Mouse (Mus musculus): Measurements from ENCODE around the gene Msmb. TPM values are rescaled to one million over a fixed set of nuclear protein-coding genes. Genes with fewer than 3 reads are reported as not detected.

Msmb gene
- polyA plus RNA-seq (2012; fragmentation: generic; extraction: Trizol) = not detected

DNA sequence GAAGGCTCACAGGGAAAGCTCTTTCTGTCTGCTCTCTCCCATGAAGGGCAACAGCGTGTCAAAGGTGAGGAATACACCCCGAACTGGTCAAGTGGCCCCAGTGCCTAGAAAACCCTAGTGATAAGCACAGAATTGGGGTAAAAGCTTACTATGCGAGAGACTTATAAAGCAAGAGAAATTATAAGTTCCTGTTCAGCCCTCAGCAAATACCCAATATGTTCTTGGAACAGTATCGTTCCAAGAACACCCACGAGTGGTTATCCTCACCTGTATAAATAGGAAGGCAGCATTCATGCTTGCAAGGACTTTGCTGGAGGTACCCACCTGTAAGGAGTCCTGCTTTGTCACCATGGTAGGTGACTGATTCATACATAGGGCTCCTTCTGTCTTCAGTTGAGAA is at the start of gene Msmb:
Gene Msmb (plus strand): TSS at position 301 of the 400 bp plus-strand sequence.
- Histone ChIP-seq H3K4me2 (ENCODE audit: low read depth) (no peak within 1 kb of the TSS), H3ac (ENCODE audit: control insufficient read depth, insufficient read length) (no peak within 1 kb of the TSS), H3K79me2 (ENCODE audit: control insufficient read depth, insufficient read depth) (no peaks in the 10 kb centered on the region), H3K4me3 (no peak within 1 kb of the TSS), H3K27me3 (ENCODE audit: control insufficient read depth, insufficient read depth, insufficient read length) (peaks cover 6% of the 10 kb centered on the region), H3K36me3 (ENCODE audit: control insufficient read depth, insufficient read depth) (no peaks in the 10 kb centered on the region)
- TF ChIP-seq MYOG (IDR thresholded peaks at IDR 0.05; ENCODE audit: control insufficient read depth in 1 of 3, insufficient read depth in 1 of 3, insufficient read length in 2 of 3, low read depth in 2 of 3) (no peak), TCF12 (IDR thresholded peaks at IDR 0.05; ENCODE audit: insufficient read depth, poor library complexity, severe bottlenecking) (no peak), MAX (IDR thresholded peaks at IDR 0.05; ENCODE audit: low read depth) (no peak), POLR2A (IDR thresholded peaks at IDR 0.05; ENCODE audit: insufficient read length, low read depth) (no peak), REST (IDR thresholded peaks at IDR 0.05; ENCODE audit: insufficient read depth, insufficient read length) (no peak), USF1 (IDR thresholded peaks at IDR 0.05; ENCODE audit: low read depth) (no peak), POLR2AphosphoS2 (IDR thresholded peaks at IDR 0.05; ENCODE audit: insufficient read length, low read depth) (no peak), MYOD1 (IDR thresholded peaks at IDR 0.05; ENCODE audit: control insufficient read depth in 1 of 3, insufficient read length in 2 of 3, low read depth in 2 of 3) (no peak), TCF3 (IDR thresholded peaks at IDR 0.05; ENCODE audit: insufficient read length, low read depth) (no peak), SRF (IDR thresholded peaks at IDR 0.05; ENCODE audit: control insufficient read depth, insufficient read length, low read depth) (no peak), CEBPB (IDR thresholded peaks at IDR 0.05; ENCODE audit: insufficient read depth, poor library complexity, severe bottlenecking) (no peak), E2F4 (IDR thresholded peaks at IDR 0.05; ENCODE audit: insufficient read depth) (no peak)

DNA sequence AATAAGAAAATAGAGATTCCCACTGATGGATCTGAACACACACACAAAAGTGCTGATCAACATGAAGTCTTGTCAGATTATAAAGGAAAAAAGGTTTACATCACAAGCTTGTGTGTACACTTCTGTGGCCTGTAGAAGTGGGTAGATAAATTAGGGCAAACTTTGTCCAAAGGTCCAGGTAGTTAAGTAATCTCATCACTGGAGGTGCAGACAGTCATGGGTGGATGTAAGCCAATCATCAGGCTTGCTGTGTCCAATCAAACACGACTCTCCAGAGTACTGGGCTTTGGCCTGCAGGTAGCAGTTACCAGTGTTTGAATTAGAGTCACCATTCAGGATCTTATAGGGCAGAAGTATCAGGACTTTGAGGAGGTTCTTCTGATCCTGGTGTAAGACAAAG is 48.8 kb upstream of the Msmb start:
- Histone ChIP-seq H3K79me2 (ENCODE audit: control insufficient read depth, insufficient read depth) (peaks cover 8% of the 10 kb centered on the region), H3K4me2 (ENCODE audit: low read depth) (no peak overlapping the region), H3K36me3 (ENCODE audit: control insufficient read depth, insufficient read depth) (peaks cover 39% of the 10 kb centered on the region), H3K4me3 (no peak overlapping the region), H3ac (ENCODE audit: control insufficient read depth, insufficient read length) (no peak overlapping the region), H3K27me3 (ENCODE audit: control insufficient read depth, insufficient read depth, insufficient read length) (no peaks in the 10 kb centered on the region)
- TF ChIP-seq MAX (IDR thresholded peaks at IDR 0.05; ENCODE audit: low read depth) = no peak
- no peak for TF ChIP-seq E2F4 (IDR thresholded peaks at IDR 0.05; ENCODE audit: insufficient read depth)
- TF ChIP-seq MYOG (IDR thresholded peaks at IDR 0.05; ENCODE audit: control insufficient read depth in 1 of 3, insufficient read depth in 1 of 3, insufficient read length in 2 of 3, low read depth in 2 of 3) = no peak
- TF ChIP-seq MYOD1 (IDR thresholded peaks at IDR 0.05; ENCODE audit: control insufficient read depth in 1 of 3, insufficient read length in 2 of 3, low read depth in 2 of 3) = no peak
- TF ChIP-seq POLR2A (IDR thresholded peaks at IDR 0.05; ENCODE audit: insufficient read length, low read depth) = no peak
- TF ChIP-seq TCF12 (IDR thresholded peaks at IDR 0.05; ENCODE audit: insufficient read depth, poor library complexity, severe bottlenecking) = no peak
- no peak for TF ChIP-seq REST (IDR thresholded peaks at IDR 0.05; ENCODE audit: insufficient read depth, insufficient read length)

DNA sequence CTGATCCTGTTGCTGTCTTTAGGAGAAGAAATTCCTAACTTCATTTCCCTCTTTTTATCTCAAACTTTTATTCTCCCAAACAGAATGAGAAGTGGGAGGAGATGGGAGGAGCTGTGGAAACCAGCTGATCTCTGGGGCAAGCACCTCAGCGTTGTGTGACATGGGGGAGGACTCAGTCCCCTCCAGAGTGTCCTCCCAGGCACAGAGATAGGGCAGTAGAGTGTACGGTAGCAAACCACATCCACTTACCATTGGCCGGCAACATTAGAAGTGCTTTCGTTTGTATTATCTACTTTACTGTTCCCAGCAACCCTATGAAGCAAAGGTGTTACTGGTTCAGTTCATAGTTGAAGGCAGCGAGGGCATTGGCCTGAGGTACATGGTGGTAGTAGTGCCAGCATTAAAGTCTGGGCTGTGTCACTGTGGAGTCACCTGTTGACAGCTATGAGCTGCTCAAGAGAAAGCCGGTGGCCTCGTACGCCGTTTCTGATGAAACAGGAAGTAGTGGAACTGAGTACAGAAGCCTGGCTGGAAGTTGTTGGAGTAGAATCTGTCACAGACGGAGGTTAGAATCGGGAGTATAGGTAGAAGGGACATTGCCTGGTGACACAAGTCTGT is 48.2 kb upstream of the Msmb start:
- H3K36me3 ChIP-seq (ENCODE audit: control insufficient read depth, insufficient read depth) = peaks cover 44% of the 10 kb centered on the region

DNA sequence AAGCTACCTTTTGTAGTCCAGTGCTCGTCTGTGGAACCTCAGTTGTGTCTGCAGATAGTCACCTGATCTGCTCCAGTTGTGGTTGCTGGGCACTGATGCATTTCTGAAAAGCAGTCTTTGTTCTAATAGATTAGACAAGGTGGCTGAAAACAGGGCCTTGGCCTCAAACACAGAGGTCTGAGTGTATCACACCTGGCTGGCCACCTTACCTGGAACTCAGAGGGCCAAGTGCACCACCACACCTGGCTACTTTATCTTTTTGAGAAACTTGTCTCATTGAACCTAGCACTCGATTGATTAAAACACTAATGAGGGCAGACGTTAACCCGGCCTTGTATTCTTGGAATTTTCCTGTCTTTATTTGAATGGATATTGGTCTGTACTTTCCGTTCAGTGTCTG is 46.2 kb upstream of the Msmb start:
- Histone ChIP-seq H3ac (ENCODE audit: control insufficient read depth, insufficient read length) (no peak overlapping the region), H3K36me3 (ENCODE audit: control insufficient read depth, insufficient read depth) (peaks cover 63% of the 10 kb centered on the region), H3K4me3 (no peak overlapping the region)

More for the DNA sequence above, 48.2 kb upstream of the Msmb start:
- no peaks in the 10 kb centered on the region for H3K27me3 ChIP-seq (ENCODE audit: control insufficient read depth, insufficient read depth, insufficient read length)
- no peak overlapping the region for H3K4me3 ChIP-seq
- no peak overlapping the region for H3ac ChIP-seq (ENCODE audit: control insufficient read depth, insufficient read length)
- TF ChIP-seq POLR2A (IDR thresholded peaks at IDR 0.05; ENCODE audit: insufficient read length, low read depth) (no peak), E2F4 (IDR thresholded peaks at IDR 0.05; ENCODE audit: insufficient read depth) (no peak), TCF12 (IDR thresholded peaks at IDR 0.05; ENCODE audit: insufficient read depth, poor library complexity, severe bottlenecking) (no peak), REST (IDR thresholded peaks at IDR 0.05; ENCODE audit: insufficient read depth, insufficient read length) (no peak), MYOG (IDR thresholded peaks at IDR 0.05; ENCODE audit: control insufficient read depth in 1 of 3, insufficient read depth in 1 of 3, insufficient read length in 2 of 3, low read depth in 2 of 3) (no peak), CEBPB (IDR thresholded peaks at IDR 0.05; ENCODE audit: insufficient read depth, poor library complexity, severe bottlenecking) (no peak), SRF (IDR thresholded peaks at IDR 0.05; ENCODE audit: control insufficient read depth, insufficient read length, low read depth) (no peak), USF1 (IDR thresholded peaks at IDR 0.05; ENCODE audit: low read depth) (no peak), MYOD1 (IDR thresholded peaks at IDR 0.05; ENCODE audit: control insufficient read depth in 1 of 3, insufficient read length in 2 of 3, low read depth in 2 of 3) (no peak)
- peaks cover 2% of the 10 kb centered on the region for H3K79me2 ChIP-seq (ENCODE audit: control insufficient read depth, insufficient read depth)
- no peak overlapping the region for H3K4me2 ChIP-seq (ENCODE audit: low read depth)

DNA sequence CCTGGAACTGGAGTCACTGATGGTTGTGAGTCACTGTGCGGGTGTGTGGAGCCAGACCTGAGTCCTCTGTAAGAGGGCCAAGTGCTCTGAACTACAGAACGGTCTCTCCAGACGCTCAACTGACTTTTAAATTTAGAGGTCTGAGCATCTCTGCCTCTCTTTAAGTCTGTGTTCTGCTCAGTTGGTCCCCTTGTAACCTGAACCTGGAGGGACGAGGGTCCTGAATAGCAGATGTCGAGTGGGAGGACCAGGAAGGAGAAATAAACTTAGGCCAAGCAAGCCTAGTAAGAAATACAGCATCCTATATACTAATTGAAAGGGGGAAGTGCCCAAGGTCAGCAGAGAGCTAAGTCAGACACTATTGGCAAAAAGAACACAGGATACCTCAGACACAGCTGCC is 45.1 kb upstream of the Msmb start:
- no peak overlapping the region for H3ac ChIP-seq (ENCODE audit: control insufficient read depth, insufficient read length)
- no peaks in the 10 kb centered on the region for H3K27me3 ChIP-seq (ENCODE audit: control insufficient read depth, insufficient read depth, insufficient read length)
- peaks cover 63% of the 10 kb centered on the region for H3K36me3 ChIP-seq (ENCODE audit: control insufficient read depth, insufficient read depth)
- H3K4me3 ChIP-seq = no peak overlapping the region
- no peaks in the 10 kb centered on the region for H3K79me2 ChIP-seq (ENCODE audit: control insufficient read depth, insufficient read depth)
- no peak overlapping the region for H3K4me2 ChIP-seq (ENCODE audit: low read depth)
- TF ChIP-seq MYOD1 (IDR thresholded peaks at IDR 0.05; ENCODE audit: control insufficient read depth in 1 of 3, insufficient read length in 2 of 3, low read depth in 2 of 3) (no peak), TCF12 (IDR thresholded peaks at IDR 0.05; ENCODE audit: insufficient read depth, poor library complexity, severe bottlenecking) (no peak), POLR2AphosphoS2 (IDR thresholded peaks at IDR 0.05; ENCODE audit: insufficient read length, low read depth) (no peak), POLR2A (IDR thresholded peaks at IDR 0.05; ENCODE audit: insufficient read length, low read depth) (no peak), MAX (IDR thresholded peaks at IDR 0.05; ENCODE audit: low read depth) (no peak), SRF (IDR thresholded peaks at IDR 0.05; ENCODE audit: control insufficient read depth, insufficient read length, low read depth) (no peak), MYOG (IDR thresholded peaks at IDR 0.05; ENCODE audit: control insufficient read depth in 1 of 3, insufficient read depth in 1 of 3, insufficient read length in 2 of 3, low read depth in 2 of 3) (no peak), USF1 (IDR thresholded peaks at IDR 0.05; ENCODE audit: low read depth) (no peak), REST (IDR thresholded peaks at IDR 0.05; ENCODE audit: insufficient read depth, insufficient read length) (no peak), E2F4 (IDR thresholded peaks at IDR 0.05; ENCODE audit: insufficient read depth) (no peak), CEBPB (IDR thresholded peaks at IDR 0.05; ENCODE audit: insufficient read depth, poor library complexity, severe bottlenecking) (no peak), TCF3 (IDR thresholded peaks at IDR 0.05; ENCODE audit: insufficient read length, low read depth) (no peak)

More for the DNA sequence above, 46.2 kb upstream of the Msmb start:
- Histone ChIP-seq H3K4me2 (ENCODE audit: low read depth) (no peak overlapping the region), H3K27me3 (ENCODE audit: control insufficient read depth, insufficient read depth, insufficient read length) (no peaks in the 10 kb centered on the region), H3K79me2 (ENCODE audit: control insufficient read depth, insufficient read depth) (no peaks in the 10 kb centered on the region)
- TF ChIP-seq POLR2A (IDR thresholded peaks at IDR 0.05; ENCODE audit: insufficient read length, low read depth) = no peak
- no peak for TF ChIP-seq MAX (IDR thresholded peaks at IDR 0.05; ENCODE audit: low read depth)
- TF ChIP-seq MYOD1 (IDR thresholded peaks at IDR 0.05; ENCODE audit: control insufficient read depth in 1 of 3, insufficient read length in 2 of 3, low read depth in 2 of 3) = no peak
- no peak for TF ChIP-seq MYOG (IDR thresholded peaks at IDR 0.05; ENCODE audit: control insufficient read depth in 1 of 3, insufficient read depth in 1 of 3, insufficient read length in 2 of 3, low read depth in 2 of 3)
- TF ChIP-seq USF1 (IDR thresholded peaks at IDR 0.05; ENCODE audit: low read depth) = no peak
- no peak for TF ChIP-seq SRF (IDR thresholded peaks at IDR 0.05; ENCODE audit: control insufficient read depth, insufficient read length, low read depth)
- no peak for TF ChIP-seq TCF12 (IDR thresholded peaks at IDR 0.05; ENCODE audit: insufficient read depth, poor library complexity, severe bottlenecking)
